Comparison of ENCODE assay signal across 21 mouse cellular contexts in genomic region chr7:140943356-140943755, GRCm38 (mm10). TPM values are rescaled to one million over a fixed set of nuclear protein-coding genes. Genes with fewer than 3 reads are reported as not detected.
DNase-seq lines count a peak whose midpoint lies in the region; ATAC-seq and TF ChIP-seq lines count a peak whose summit lies in the region.
"Had no signal": no experiment of that assay in that cellular context is flagged by ENCODE, and none has a peak within 500 bp of the region (broad histone marks: within the 10 kb centered on the region; RNA-seq: fewer than 3 reads in every experiment).

No protein-coding gene starts in this region.

- peak overlapping the region; percentile 97 for H3K27ac ChIP-seq in gastrocnemius, adult 2 months
- H3K27ac ChIP-seq in liver, embryonic 12.5 days = 0 out of 2 replicates have a peak overlapping the region, but pooled peaks have one; percentile 24
- H3K27ac ChIP-seq in embryonic facial prominence, embryonic 14.5 days (replicated peaks; ENCODE audit: low read depth, low read length) = no peak overlapping the region
- H3K27ac ChIP-seq in liver, postnatal 0 days (ENCODE audit: low read depth) = peak overlapping the region; percentile 97
- H3K27ac ChIP-seq: forebrain, embryonic 13.5 days; hindbrain, embryonic 14.5 days had no signal

- H3K27me3 ChIP-seq in liver, embryonic 12.5 days (replicated peaks) = peaks cover 3% of the 10 kb centered on the region; the same call in 1 of the 2 replicates
- no peaks in the 10 kb centered on the region for H3K27me3 ChIP-seq in embryonic facial prominence, embryonic 14.5 days (replicated peaks; ENCODE audit: control insufficient read depth, insufficient read depth, low read length)
- no peaks in the 10 kb centered on the region for H3K27me3 ChIP-seq in liver, postnatal 0 days (ENCODE audit: insufficient read depth, low read length)
- H3K27me3 ChIP-seq: heart, embryonic 15.5 days had no signal

- intact Hi-C loops in gastrocnemius, adult 2 months (cut with DNase I) = no loop called here

- no peak overlapping the region for H3K4me2 ChIP-seq in liver, embryonic 12.5 days
- no peak overlapping the region for H3K4me2 ChIP-seq in embryonic facial prominence, embryonic 14.5 days (ENCODE audit: low read depth, low read length)
- H3K4me2 ChIP-seq in liver, postnatal 0 days (ENCODE audit: low read depth, low read length) = no peak overlapping the region
- H3K4me2 ChIP-seq: forebrain, embryonic 13.5 days; heart, embryonic 15.5 days; hindbrain, embryonic 14.5 days had no signal

- no peaks in the 10 kb centered on the region for H3K9me3 ChIP-seq in liver, embryonic 12.5 days (replicated peaks)
- no peaks in the 10 kb centered on the region for H3K9me3 ChIP-seq in embryonic facial prominence, embryonic 14.5 days (ENCODE audit: control insufficient read depth, low read length)
- no peaks in the 10 kb centered on the region for H3K9me3 ChIP-seq in liver, postnatal 0 days (ENCODE audit: low read length)
- H3K9me3 ChIP-seq: forebrain, embryonic 13.5 days; heart, embryonic 15.5 days had no signal

- TF ChIP-seq CTCF in gastrocnemius, adult 2 months (IDR thresholded peaks at IDR 0.05) = no peak
- no peak for TF ChIP-seq CTCF in liver, postnatal 0 days (IDR thresholded peaks at IDR 0.05; ENCODE audit: low read depth)

- H3K9ac ChIP-seq in liver, embryonic 12.5 days = no peak overlapping the region
- 0 out of 2 replicates have a peak overlapping the region, but pooled peaks have one; percentile 0 for H3K9ac ChIP-seq in embryonic facial prominence, embryonic 14.5 days (ENCODE audit: low read depth, low read length)
- peak overlapping the region; percentile 75 for H3K9ac ChIP-seq in liver, postnatal 0 days (replicated peaks)
- H3K9ac ChIP-seq: forebrain, embryonic 13.5 days; heart, embryonic 15.5 days; hindbrain, embryonic 14.5 days had no signal

- no peak for DNase-seq in gastrocnemius, adult 2 months
- no peak for DNase-seq in gastrocnemius, postnatal 10 days
- no peak for DNase-seq in liver
- no peak for DNase-seq in embryonic facial prominence, embryonic 14.5 days (ENCODE audit: low spot score)
- no peak for DNase-seq in liver, postnatal 0 days
- DNase-seq in left cerebral cortex, adult 11 months (ENCODE audit: low spot score) = no peak
- DNase-seq in layer of hippocampus, adult 11-12 months (ENCODE audit: low spot score) = no peak
- DNase-seq: adrenal gland, postnatal 10 days; cerebellum, postnatal 14 days; gastrocnemius, postnatal 14 days; layer of hippocampus, adult 9-11 months; right cerebral cortex, postnatal 4 days; thymus, postnatal 4 days had no signal

- ATAC-seq in liver, embryonic 12.5 days = no peak
- no peak for ATAC-seq in embryonic facial prominence, embryonic 14.5 days (ENCODE audit: low read depth)
- no peak for ATAC-seq in liver, postnatal 0 days
- ATAC-seq: forebrain, embryonic 13.5 days; midbrain, embryonic 16.5 days had no signal

- peak overlapping the region; percentile 80; the same call in 1 of the 2 replicates for H3K4me3 ChIP-seq in gastrocnemius, adult 2 months
- no peak overlapping the region for H3K4me3 ChIP-seq in liver, embryonic 12.5 days
- no peak overlapping the region for H3K4me3 ChIP-seq in embryonic facial prominence, embryonic 14.5 days (ENCODE audit: low read depth, low read length)
- H3K4me3 ChIP-seq in liver, postnatal 0 days (ENCODE audit: low read depth, low read length) = no peak overlapping the region
- H3K4me3 ChIP-seq: forebrain, embryonic 13.5 days; heart, embryonic 15.5 days had no signal

- 84% methylated on average over 4 of the region's 4 CpGs for WGBS in liver, embryonic 12.5 days (ENCODE audit: insufficient replicate concordance)
- 77% methylated on average over 4 of the region's 4 CpGs for WGBS in embryonic facial prominence, embryonic 14.5 days
- WGBS in liver, postnatal 0 days (ENCODE audit: insufficient replicate concordance) = 76% methylated on average over 4 of the region's 4 CpGs

- H3K36me3 ChIP-seq in liver, embryonic 12.5 days = peaks cover 38% of the 10 kb centered on the region
- H3K36me3 ChIP-seq in embryonic facial prominence, embryonic 14.5 days (ENCODE audit: control insufficient read depth, insufficient read depth, low read length) = peaks cover 36% of the 10 kb centered on the region
- H3K36me3 ChIP-seq in liver, postnatal 0 days (replicated peaks; ENCODE audit: insufficient read depth, low read length) = peaks cover 21% of the 10 kb centered on the region; the same call in 1 of the 2 replicates

- H3K4me1 ChIP-seq in liver, embryonic 12.5 days = peaks cover 61% of the 10 kb centered on the region
- peaks cover 19% of the 10 kb centered on the region for H3K4me1 ChIP-seq in embryonic facial prominence, embryonic 14.5 days (ENCODE audit: control insufficient read depth, insufficient read depth, low read length)
- peaks cover 25% of the 10 kb centered on the region for H3K4me1 ChIP-seq in liver, postnatal 0 days (ENCODE audit: insufficient read depth)

- TF ChIP-seq EP300 in liver, postnatal 0 days (IDR thresholded peaks at IDR 0.05; ENCODE audit: low read depth) = no peak

RNA-seq across cellular contexts. Expression of gene Pgghg, which starts 2.2 kb away (rescaled TPM):
- 1 to 10 TPM; 3.8 to 5.6 TPM for total RNA-seq in gastrocnemius, adult 2 months (2021)
- 10 to 100 TPM in 1 of 2 experiments, 1 to 10 TPM in 1; 7.6 to 13.1 TPM for total RNA-seq in gastrocnemius, postnatal 10 days (2021)
- 7.8 and 7.9 TPM in 2 replicates for polyA plus RNA-seq in liver, embryonic 12.5 days (2016; fragmentation: Nextera tagmentation; extraction: Ambion mirVana)
- 22.7 and 25.5 TPM in 2 replicates for polyA plus RNA-seq in embryonic facial prominence, embryonic 14.5 days (2014; fragmentation: Nextera tagmentation; extraction: Ambion mirVana)
- polyA plus RNA-seq in liver, postnatal 0 days (2015; fragmentation: Nextera tagmentation; extraction: Ambion mirVana) = 5.5 and 6.3 TPM in 2 replicates

RNA-seq across cellular contexts. Expression of gene Ifitm5, which starts 6.7 kb away (rescaled TPM):
- under 1 TPM in 1 of 2 experiments, not detected in 1; 0.33 TPM for total RNA-seq in gastrocnemius, adult 2 months (2021)
- 1 to 10 TPM in 1 of 2 experiments, under 1 TPM in 1; 0.54 to 6.9 TPM for total RNA-seq in gastrocnemius, postnatal 10 days (2021)
- polyA plus RNA-seq in liver, embryonic 12.5 days (2016; fragmentation: Nextera tagmentation; extraction: Ambion mirVana) = 0.94 and 0.99 TPM in 2 replicates
- 108 and 179 TPM in 2 replicates for polyA plus RNA-seq in embryonic facial prominence, embryonic 14.5 days (2014; fragmentation: Nextera tagmentation; extraction: Ambion mirVana)
- polyA plus RNA-seq in liver, postnatal 0 days (2015; fragmentation: Nextera tagmentation; extraction: Ambion mirVana) = 0.41 and 0.48 TPM in 2 replicates
- total RNA-seq: gastrocnemius, postnatal 14 days; left cerebral cortex, postnatal 25 days had no signal

RNA-seq across cellular contexts. Expression of gene Gm45717, which starts 12.4 kb away (rescaled TPM):
- total RNA-seq in gastrocnemius, adult 2 months (2021) = not detected
- not detected for total RNA-seq in gastrocnemius, postnatal 10 days (2021)
- polyA plus RNA-seq in liver, embryonic 12.5 days (2016; fragmentation: Nextera tagmentation; extraction: Ambion mirVana) = not detected in 2 replicates
- polyA plus RNA-seq in embryonic facial prominence, embryonic 14.5 days (2014; fragmentation: Nextera tagmentation; extraction: Ambion mirVana) = 0.89 TPM in 1 of 2 replicates, not detected in the other
- 0.59 TPM in 1 of 2 replicates, not detected in the other for polyA plus RNA-seq in liver, postnatal 0 days (2015; fragmentation: Nextera tagmentation; extraction: Ambion mirVana)
- total RNA-seq: adrenal gland, postnatal 10 days; gastrocnemius, postnatal 14 days; left cerebral cortex, postnatal 25 days had no signal
- polyA plus RNA-seq: embryonic facial prominence, embryonic 11.5 days; forebrain, embryonic 13.5 days; heart, embryonic 15.5 days; hindbrain, embryonic 14.5 days; midbrain, embryonic 16.5 days; stomach, embryonic 14.5 days had no signal

RNA-seq across cellular contexts. Expression of gene Ifitm2, which starts 12.4 kb away (rescaled TPM):
- total RNA-seq in gastrocnemius, adult 2 months (2021) = 10 to 100 TPM; 42.2 to 82.6 TPM
- 100 to 1,000 TPM; 142 to 180 TPM for total RNA-seq in gastrocnemius, postnatal 10 days (2021)
- 355 TPM in 2 replicates for polyA plus RNA-seq in liver, embryonic 12.5 days (2016; fragmentation: Nextera tagmentation; extraction: Ambion mirVana)
- 1,406 and 1,438 TPM in 2 replicates for polyA plus RNA-seq in embryonic facial prominence, embryonic 14.5 days (2014; fragmentation: Nextera tagmentation; extraction: Ambion mirVana)
- 798 and 816 TPM in 2 replicates for polyA plus RNA-seq in liver, postnatal 0 days (2015; fragmentation: Nextera tagmentation; extraction: Ambion mirVana)

RNA-seq across cellular contexts. Expression of gene Nlrp6, which starts 22.7 kb away (rescaled TPM):
- not detected for total RNA-seq in gastrocnemius, adult 2 months (2021)
- total RNA-seq in gastrocnemius, postnatal 10 days (2021) = not detected
- 1.1 and 1.4 TPM in 2 replicates for polyA plus RNA-seq in liver, embryonic 12.5 days (2016; fragmentation: Nextera tagmentation; extraction: Ambion mirVana)
- polyA plus RNA-seq in embryonic facial prominence, embryonic 14.5 days (2014; fragmentation: Nextera tagmentation; extraction: Ambion mirVana) = 0.19 and 0.42 TPM in 2 replicates
- polyA plus RNA-seq in liver, postnatal 0 days (2015; fragmentation: Nextera tagmentation; extraction: Ambion mirVana) = 16.7 and 18.8 TPM in 2 replicates
- total RNA-seq: gastrocnemius, postnatal 14 days had no signal
- polyA plus RNA-seq: embryonic facial prominence, embryonic 11.5 days had no signal

Comparison
In these comparisons a context has a peak if more than half of its experiments do, and no peak if none do; other contexts are left out.
1. RNA of gene Ifitm5, which starts 6.7 kb away (polyA plus RNA-seq): 108 to 179 TPM in embryonic facial prominence, embryonic 14.5 days; 0.94 to 0.99 TPM in liver, embryonic 12.5 days and 0.41 to 0.48 TPM in liver, postnatal 0 days; every median in the first group is over 10 times any median in the second.